Mouse (Mus musculus): ENCODE measurements at regions not wholly inside any gene's neighbourhood (a gene's known extent, or its start where the extent isn't known, plus 50 kb on each side); places are given as distances from the start of the nearest gene placed in this dataset.

- peak; percentile 80 for DNase-seq
These were observed 294.9 kb upstream of the Agtr1b start for GRCm38 (mm10) chr3:20661883-20662282.

GRCm38 (mm10) chr3:20655345-20655744, 288.4 kb upstream of the Agtr1b start:
- DNase-seq = peak; percentile 39
